Mouse (Mus musculus): ENCODE results near the gene Map6. TPM values are rescaled to one million over a fixed set of nuclear protein-coding genes. Genes with fewer than 3 reads are reported as not detected.
A peak's percentile ranks its signal among the peaks of the same experiment; 100 is the strongest.

The Map6 gene
- polyA plus RNA-seq, 1 experiment from 2014 or later: 10.2 TPM

GRCm38 (mm10) chr7:99268506-99268900, 1.3 kb downstream of the Map6 start:
- no peaks in the 10 kb centered on the region for H3K36me3 ChIP-seq (ENCODE audit: control insufficient read depth, insufficient read depth, low read length)
- H3K27me3 ChIP-seq (replicated peaks; ENCODE audit: control insufficient read depth, insufficient read depth, low read length): peaks cover 61% of the 10 kb centered on the region
- 1% methylated on average over 23 of the region's 29 CpGs for WGBS
- ATAC-seq (ENCODE audit: low read depth) (peak; percentile 23; the same call in 1 of the 2 replicates), DNase-seq (ENCODE audit: low spot score) (no peak)
- H3K9me3 ChIP-seq (ENCODE audit: control insufficient read depth, low read length): no peaks in the 10 kb centered on the region
- no peak overlapping the region; the same call in 1 of the 2 replicates for H3K27ac ChIP-seq (replicated peaks; ENCODE audit: low read depth, low read length)
- peak overlapping the region; percentile 53 for H3K4me3 ChIP-seq (ENCODE audit: low read depth, low read length)
- no peaks in the 10 kb centered on the region for H3K4me1 ChIP-seq (ENCODE audit: control insufficient read depth, insufficient read depth, low read length)
- H3K9ac ChIP-seq (ENCODE audit: low read depth, low read length): peak overlapping the region; percentile 55
- H3K4me2 ChIP-seq (ENCODE audit: low read depth, low read length): peak overlapping the region; percentile 82

DNA sequence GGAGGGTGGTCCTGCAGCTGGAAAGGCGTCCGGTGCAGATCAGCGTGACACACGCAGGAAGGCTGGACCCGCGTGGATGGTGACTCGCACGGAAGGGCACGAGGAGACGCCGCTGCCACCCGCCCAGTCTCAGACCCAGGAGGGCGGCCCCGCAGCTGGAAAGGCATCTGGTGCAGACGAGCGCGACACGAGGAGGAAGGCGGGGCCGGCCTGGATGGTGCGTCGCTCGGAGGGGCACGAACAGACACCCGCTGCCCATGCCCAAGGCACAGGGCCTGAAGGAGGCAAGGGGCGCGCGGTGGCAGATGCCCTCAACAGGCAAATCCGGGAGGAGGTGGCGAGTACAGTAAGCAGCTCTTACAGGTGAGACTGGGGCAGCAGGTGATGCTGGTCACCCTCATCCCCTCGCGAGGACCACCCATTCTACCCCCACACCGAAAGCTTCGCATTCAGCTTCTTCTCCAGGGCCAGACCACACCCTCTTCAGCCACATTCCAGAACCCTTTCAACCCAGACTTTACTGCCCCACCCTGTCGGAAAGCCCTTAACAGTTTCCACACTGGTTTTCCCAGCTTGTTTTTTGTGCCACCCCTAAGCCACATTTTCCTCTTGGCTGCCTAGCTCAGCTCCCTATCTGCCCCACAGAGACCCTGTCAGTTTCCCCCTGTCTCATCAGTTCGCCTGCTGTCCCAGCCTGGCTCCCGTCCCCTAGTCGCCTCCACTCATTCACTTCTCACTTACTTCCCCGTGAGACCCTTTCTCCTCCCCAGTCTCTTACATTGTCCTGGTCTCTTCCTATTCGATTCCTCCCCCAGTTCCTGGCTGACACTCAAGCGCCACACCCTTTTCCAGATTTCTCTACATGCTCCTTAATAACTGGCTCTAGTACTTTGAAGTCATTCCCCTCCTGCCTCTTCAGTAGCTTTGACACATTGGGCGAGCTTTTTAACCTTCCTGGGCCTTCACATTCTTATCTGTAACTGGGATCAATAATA, 2.0 kb downstream of the Map6 start:
- H3K9me3 ChIP-seq (ENCODE audit: control insufficient read depth, low read length): no peaks in the 10 kb centered on the region

DNA sequence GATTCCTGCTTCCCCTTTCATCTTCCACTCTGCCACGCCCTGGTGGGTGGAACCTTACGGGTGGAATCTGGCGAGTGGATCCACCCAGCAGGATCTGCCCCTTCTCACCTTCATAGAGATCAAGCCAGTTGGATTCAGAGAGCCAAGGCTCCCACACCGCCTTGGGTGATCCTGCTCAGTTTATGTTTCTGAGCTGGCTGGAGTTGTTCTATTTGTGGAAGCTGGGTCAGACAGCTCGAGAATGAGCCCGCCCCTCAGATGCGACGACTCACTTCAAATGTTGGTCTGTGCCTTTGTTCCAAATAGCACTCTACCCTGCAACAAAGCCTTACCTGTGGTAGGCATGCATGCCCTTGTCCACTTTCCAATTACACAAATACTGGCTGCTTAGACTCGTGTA, 4.4 kb downstream of the Map6 start:
- no peak overlapping the region for H3K9ac ChIP-seq (ENCODE audit: low read depth, low read length)
- no peak overlapping the region for H3K4me3 ChIP-seq (ENCODE audit: low read depth, low read length)
- 62% methylated on average over 9 of the region's 9 CpGs for WGBS
- H3K27me3 ChIP-seq (replicated peaks; ENCODE audit: control insufficient read depth, insufficient read depth, low read length): peaks cover 40% of the 10 kb centered on the region
- no peak overlapping the region for H3K27ac ChIP-seq (replicated peaks; ENCODE audit: low read depth, low read length)
- H3K9me3 ChIP-seq (ENCODE audit: control insufficient read depth, low read length): no peaks in the 10 kb centered on the region
- H3K4me2 ChIP-seq (ENCODE audit: low read depth, low read length): no peak overlapping the region; the same call in 1 of the 2 replicates
- H3K36me3 ChIP-seq (ENCODE audit: control insufficient read depth, insufficient read depth, low read length): no peaks in the 10 kb centered on the region
- H3K4me1 ChIP-seq (ENCODE audit: control insufficient read depth, insufficient read depth, low read length): no peaks in the 10 kb centered on the region
- DNase-seq (ENCODE audit: low spot score): no peak
- no peak for ATAC-seq (ENCODE audit: low read depth)

More for the DNA sequence above, 2.0 kb downstream of the Map6 start:
- 8% methylated on average over 36 of the region's 42 CpGs for WGBS
- DNase-seq (ENCODE audit: low spot score) (no peak), ATAC-seq (ENCODE audit: low read depth) (peak; percentile 16)
- Histone ChIP-seq H3K4me1 (ENCODE audit: control insufficient read depth, insufficient read depth, low read length) (no peaks in the 10 kb centered on the region), H3K36me3 (ENCODE audit: control insufficient read depth, insufficient read depth, low read length) (no peaks in the 10 kb centered on the region), H3K27me3 (replicated peaks; ENCODE audit: control insufficient read depth, insufficient read depth, low read length) (peaks cover 61% of the 10 kb centered on the region), H3K4me3 (ENCODE audit: low read depth, low read length) (peak overlapping the region; percentile 53), H3K27ac (replicated peaks; ENCODE audit: low read depth, low read length) (no peak overlapping the region), H3K4me2 (ENCODE audit: low read depth, low read length) (peak overlapping the region; percentile 82), H3K9ac (ENCODE audit: low read depth, low read length) (peak overlapping the region; percentile 55)

DNA sequence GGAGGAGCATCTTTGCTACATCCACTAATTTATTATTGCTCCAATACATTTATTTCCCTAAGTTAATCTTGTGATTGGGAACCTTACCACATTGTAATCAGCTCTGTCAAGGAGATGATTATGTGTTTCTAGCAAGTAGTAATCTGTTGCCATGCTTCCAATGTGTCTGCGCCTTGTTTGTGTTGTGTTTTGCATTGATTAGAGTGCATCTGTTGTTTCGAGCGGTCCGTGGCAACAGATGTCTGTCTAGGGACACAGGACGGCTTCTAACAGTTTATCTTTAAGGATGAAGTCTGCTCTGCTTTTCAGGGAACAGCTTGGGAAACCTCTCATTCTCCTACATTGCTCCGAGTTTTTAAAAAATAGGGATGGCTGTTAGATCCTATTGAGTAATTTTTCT, 7.9 kb downstream of the Map6 start:
- 58% methylated on average over 6 of the region's 6 CpGs for WGBS
- Histone ChIP-seq H3K27ac (replicated peaks; ENCODE audit: low read depth, low read length) (no peak overlapping the region), H3K27me3 (replicated peaks; ENCODE audit: control insufficient read depth, insufficient read depth, low read length) (peaks cover 5% of the 10 kb centered on the region), H3K9ac (ENCODE audit: low read depth, low read length) (no peak overlapping the region), H3K9me3 (ENCODE audit: control insufficient read depth, low read length) (no peaks in the 10 kb centered on the region), H3K4me2 (ENCODE audit: low read depth, low read length) (no peak overlapping the region), H3K4me1 (ENCODE audit: control insufficient read depth, insufficient read depth, low read length) (no peaks in the 10 kb centered on the region), H3K4me3 (ENCODE audit: low read depth, low read length) (no peak overlapping the region), H3K36me3 (ENCODE audit: control insufficient read depth, insufficient read depth, low read length) (no peaks in the 10 kb centered on the region)
- no peak for DNase-seq (ENCODE audit: low spot score)
- no peak for ATAC-seq (ENCODE audit: low read depth)

GRCm38 (mm10) chr7:99276679-99277078, 9.4 kb downstream of the Map6 start:
- Histone ChIP-seq H3K4me2 (ENCODE audit: low read depth, low read length) (no peak overlapping the region), H3K27me3 (replicated peaks; ENCODE audit: control insufficient read depth, insufficient read depth, low read length) (peaks cover 3% of the 10 kb centered on the region; the same call in 1 of the 2 replicates), H3K27ac (replicated peaks; ENCODE audit: low read depth, low read length) (no peak overlapping the region), H3K4me1 (ENCODE audit: control insufficient read depth, insufficient read depth, low read length) (no peaks in the 10 kb centered on the region), H3K36me3 (ENCODE audit: control insufficient read depth, insufficient read depth, low read length) (no peaks in the 10 kb centered on the region), H3K4me3 (ENCODE audit: low read depth, low read length) (no peak overlapping the region), H3K9me3 (ENCODE audit: control insufficient read depth, low read length) (no peaks in the 10 kb centered on the region), H3K9ac (ENCODE audit: low read depth, low read length) (no peak overlapping the region)
- ATAC-seq (ENCODE audit: low read depth): no peak
- DNase-seq (ENCODE audit: low spot score): no peak
- WGBS: 50% methylated on average over 1 of the region's 1 CpGs

DNA sequence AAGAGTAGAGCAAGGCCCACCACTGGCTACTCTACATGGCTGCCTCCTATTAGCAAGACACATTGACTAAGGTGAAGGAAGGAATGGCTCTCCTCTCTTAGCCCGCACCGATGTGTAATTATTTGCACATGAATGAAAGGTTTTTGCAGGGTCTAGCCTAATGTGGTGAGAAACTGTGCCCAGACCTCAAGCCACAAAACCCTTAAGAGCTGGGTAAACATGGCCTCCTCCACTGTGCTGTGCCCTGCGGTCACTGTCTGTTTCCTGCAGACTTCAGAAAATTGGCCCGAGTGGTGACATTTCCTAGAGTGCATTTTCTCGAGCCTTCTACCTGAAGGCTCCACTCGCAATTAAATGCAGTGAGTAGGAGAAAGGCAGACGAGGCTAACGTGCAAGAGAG, 11.1 kb downstream of the Map6 start:
- no peaks in the 10 kb centered on the region for H3K4me1 ChIP-seq (ENCODE audit: control insufficient read depth, insufficient read depth, low read length)
- no peaks in the 10 kb centered on the region for H3K9me3 ChIP-seq (ENCODE audit: control insufficient read depth, low read length)
- H3K27me3 ChIP-seq (replicated peaks; ENCODE audit: control insufficient read depth, insufficient read depth, low read length): 0 out of 2 replicates have a peak, but pooled peaks cover under 1% of the 10 kb centered on the region
- DNase-seq (ENCODE audit: low spot score) (no peak), ATAC-seq (ENCODE audit: low read depth) (no peak)
- no peak overlapping the region for H3K9ac ChIP-seq (ENCODE audit: low read depth, low read length)
- H3K36me3 ChIP-seq (ENCODE audit: control insufficient read depth, insufficient read depth, low read length): no peaks in the 10 kb centered on the region
- no peak overlapping the region for H3K4me2 ChIP-seq (ENCODE audit: low read depth, low read length)
- H3K27ac ChIP-seq (replicated peaks; ENCODE audit: low read depth, low read length): no peak overlapping the region
- no peak overlapping the region for H3K4me3 ChIP-seq (ENCODE audit: low read depth, low read length)
- WGBS: 88% methylated on average over 8 of the region's 8 CpGs

DNA sequence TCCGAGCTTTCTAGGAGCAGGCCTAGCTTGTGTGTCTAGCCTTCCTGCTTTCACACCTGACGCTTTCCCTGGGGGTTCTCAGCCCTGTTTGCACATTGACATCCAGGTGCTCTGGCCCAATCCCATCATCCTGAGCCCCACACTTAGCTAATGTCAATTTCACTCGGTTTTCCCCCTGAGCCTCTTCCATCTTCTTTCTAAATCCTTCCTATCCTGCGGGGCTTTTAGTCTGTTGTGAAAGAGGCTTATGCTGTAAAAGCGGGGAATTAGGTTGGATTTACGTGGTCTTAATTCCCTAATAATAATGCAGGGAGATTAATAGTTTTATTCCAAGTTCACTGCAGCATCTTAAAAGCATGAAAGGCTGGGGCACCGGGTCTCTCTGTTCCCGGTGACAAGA, 12.3 kb downstream of the Map6 start:
- ATAC-seq (ENCODE audit: low read depth) (no peak), DNase-seq (ENCODE audit: low spot score) (no peak)
- no peak overlapping the region for H3K4me3 ChIP-seq (ENCODE audit: low read depth, low read length)
- WGBS: 61% methylated on average over 8 of the region's 8 CpGs
- no peaks in the 10 kb centered on the region for H3K27me3 ChIP-seq (replicated peaks; ENCODE audit: control insufficient read depth, insufficient read depth, low read length)
- H3K4me2 ChIP-seq (ENCODE audit: low read depth, low read length): no peak overlapping the region
- H3K9ac ChIP-seq (ENCODE audit: low read depth, low read length): no peak overlapping the region
- H3K9me3 ChIP-seq (ENCODE audit: control insufficient read depth, low read length): no peaks in the 10 kb centered on the region
- H3K4me1 ChIP-seq (ENCODE audit: control insufficient read depth, insufficient read depth, low read length): no peaks in the 10 kb centered on the region
- H3K36me3 ChIP-seq (ENCODE audit: control insufficient read depth, insufficient read depth, low read length): no peaks in the 10 kb centered on the region
- no peak overlapping the region for H3K27ac ChIP-seq (replicated peaks; ENCODE audit: low read depth, low read length)

DNA sequence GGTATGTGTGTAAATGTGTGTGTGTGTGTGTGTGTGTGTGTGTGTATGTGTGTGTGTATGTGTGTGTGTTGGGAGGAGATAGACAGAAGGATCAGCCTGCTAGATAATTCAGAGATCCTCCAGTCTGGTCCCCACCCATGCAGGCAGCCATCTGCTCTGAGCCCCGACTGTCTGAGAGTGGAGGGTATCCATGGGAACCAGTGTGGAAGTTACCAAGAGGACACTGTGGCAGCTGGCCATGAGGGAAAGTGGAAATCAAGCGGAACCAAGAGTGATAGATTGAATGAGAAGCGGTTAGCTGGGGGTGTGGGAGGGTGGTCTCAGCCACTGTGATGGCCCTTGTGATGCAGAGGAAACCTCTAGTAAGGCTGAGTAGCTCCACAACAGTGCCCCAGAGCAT, 20.0 kb downstream of the Map6 start:
- DNase-seq (ENCODE audit: low spot score): peak; percentile 50
- WGBS: 51% methylated on average over 3 of the region's 3 CpGs

More for the DNA sequence above, 20.0 kb downstream of the Map6 start:
- Histone ChIP-seq H3K27ac (replicated peaks; ENCODE audit: low read depth, low read length) (no peak overlapping the region), H3K9me3 (ENCODE audit: control insufficient read depth, low read length) (peaks cover 6% of the 10 kb centered on the region; the same call in 1 of the 2 replicates), H3K4me3 (ENCODE audit: low read depth, low read length) (no peak overlapping the region), H3K4me1 (ENCODE audit: control insufficient read depth, insufficient read depth, low read length) (peaks cover 11% of the 10 kb centered on the region), H3K27me3 (replicated peaks; ENCODE audit: control insufficient read depth, insufficient read depth, low read length) (no peaks in the 10 kb centered on the region; the same call in 1 of the 2 replicates), H3K9ac (ENCODE audit: low read depth, low read length) (no peak overlapping the region), H3K4me2 (ENCODE audit: low read depth, low read length) (no peak overlapping the region), H3K36me3 (ENCODE audit: control insufficient read depth, insufficient read depth, low read length) (no peaks in the 10 kb centered on the region)
- peak; percentile 72; the same call in 1 of the 2 replicates for ATAC-seq (ENCODE audit: low read depth)

Measured in embryonic facial prominence, embryonic 14.5 days (tissue).